Mouse (Mus musculus) frontal cortex, postnatal 14 days (tissue): ENCODE measurements at regions not wholly inside any gene's neighbourhood (a gene's known extent, or its start where the extent isn't known, plus 50 kb on each side); places are given as distances from the start of the nearest gene placed in this dataset.
A peak's percentile ranks its signal among the peaks of the same experiment; 100 is the strongest.

ENCODE experiments used
- DNase-seq, 2 experiments: peaks; one replicate each; pipeline ENCODE4 v3.0.0; 2022; ENCODE audit warnings: low spot score in 2 of 2

GRCm38 (mm10) chr5:79966241-79966640 lies 1053.7 kb upstream of the Adgrl3 start:
- no peak for DNase-seq

- DNase-seq, result no peak
Observed at GRCm38 (mm10) chr5:80005470-80005869, 1014.5 kb upstream of the Adgrl3 start.

- DNase-seq, result peak; percentile 14
Observed at GRCm38 (mm10) chr5:80038876-80039275, 981.1 kb upstream of the Adgrl3 start.

GRCm38 (mm10) chr5:80039431-80039830 lies 980.5 kb upstream of the Adgrl3 start:
- no peak for DNase-seq
